Mouse (Mus musculus): ENCODE measurements at regions not wholly inside any gene's neighbourhood (a gene's known extent, or its start where the extent isn't known, plus 50 kb on each side); places are given as distances from the start of the nearest gene placed in this dataset.

- Histone ChIP-seq H3K9me3 (ENCODE audit: control insufficient read depth, low read length) (no peaks in the 10 kb centered on the region), H3K27me3 (ENCODE audit: control insufficient read depth, insufficient read depth, low read length) (no peaks in the 10 kb centered on the region), H3K27ac (no peak overlapping the region), H3K4me3 (ENCODE audit: insufficient read depth in 1 of 2, low read depth in 2 of 2, low read length in 2 of 2) (no peak overlapping the region), H3K36me3 (replicated peaks; ENCODE audit: control insufficient read depth, insufficient read depth, low read depth) (no peaks in the 10 kb centered on the region), H3K4me2 (ENCODE audit: low read depth) (no peak overlapping the region), H3K4me1 (replicated peaks; ENCODE audit: control insufficient read depth in 2 of 2, insufficient read depth in 2 of 2, low read length in 1 of 2) (no peaks in the 10 kb centered on the region), H3K9ac (replicated peaks) (no peak overlapping the region)
- DNase-seq (ENCODE audit: low read depth in 3 of 3, low spot score in 3 of 3) (no peak), ATAC-seq (ENCODE audit: insufficient read depth) (no peak)
- WGBS (ENCODE audit: insufficient replicate concordance) = 53% methylated on average over 5 of the region's 5 CpGs
- no peak for TF ChIP-seq CTCF (IDR thresholded peaks at IDR 0.05; ENCODE audit: low read depth)
- no peak for TF ChIP-seq EP300 (IDR thresholded peaks at IDR 0.05; ENCODE audit: low read depth)
These were observed 95.1 kb upstream of the Nrbf2 start for GRCm38 (mm10) chr10:67380174-67380573.

GRCm38 (mm10) chr10:67383352-67383751 is 98.2 kb upstream of the Nrbf2 start:
- H3K27ac ChIP-seq = no peak overlapping the region
- DNase-seq (ENCODE audit: low read depth in 3 of 3, low spot score in 3 of 3) = no peak
- no peaks in the 10 kb centered on the region for H3K36me3 ChIP-seq (replicated peaks; ENCODE audit: control insufficient read depth, insufficient read depth, low read depth)
- H3K4me1 ChIP-seq (replicated peaks; ENCODE audit: control insufficient read depth in 2 of 2, insufficient read depth in 2 of 2, low read length in 1 of 2) = no peaks in the 10 kb centered on the region
- WGBS (ENCODE audit: insufficient replicate concordance) = 64% methylated on average over 4 of the region's 4 CpGs
- no peaks in the 10 kb centered on the region for H3K27me3 ChIP-seq (ENCODE audit: control insufficient read depth, insufficient read depth, low read length)
- H3K9me3 ChIP-seq (ENCODE audit: control insufficient read depth, low read length) = no peaks in the 10 kb centered on the region
- no peak overlapping the region for H3K9ac ChIP-seq (replicated peaks)
- no peak for ATAC-seq (ENCODE audit: insufficient read depth)
- H3K4me2 ChIP-seq (ENCODE audit: low read depth) = no peak overlapping the region
- H3K4me3 ChIP-seq (ENCODE audit: insufficient read depth in 1 of 2, low read depth in 2 of 2, low read length in 2 of 2) = no peak overlapping the region
- no peak for TF ChIP-seq CTCF (IDR thresholded peaks at IDR 0.05; ENCODE audit: low read depth)
- TF ChIP-seq EP300 (IDR thresholded peaks at IDR 0.05; ENCODE audit: low read depth) = no peak

- 70% methylated on average over 16 of the region's 16 CpGs for WGBS (ENCODE audit: insufficient replicate concordance)
- no peaks in the 10 kb centered on the region for H3K36me3 ChIP-seq (replicated peaks; ENCODE audit: control insufficient read depth, insufficient read depth, low read depth)
These were observed 98.9 kb upstream of the Nrbf2 start for GRCm38 (mm10) chr10:67383802-67384567.

GRCm38 (mm10) chr10:67384568-67384958 is 99.5 kb upstream of the Nrbf2 start:
- Histone ChIP-seq H3K27me3 (ENCODE audit: control insufficient read depth, insufficient read depth, low read length) (no peaks in the 10 kb centered on the region), H3K4me2 (ENCODE audit: low read depth) (no peak overlapping the region), H3K36me3 (replicated peaks; ENCODE audit: control insufficient read depth, insufficient read depth, low read depth) (no peaks in the 10 kb centered on the region), H3K9me3 (ENCODE audit: control insufficient read depth, low read length) (no peaks in the 10 kb centered on the region), H3K9ac (replicated peaks) (no peak overlapping the region), H3K4me1 (replicated peaks; ENCODE audit: control insufficient read depth in 2 of 2, insufficient read depth in 2 of 2, low read length in 1 of 2) (no peaks in the 10 kb centered on the region), H3K4me3 (ENCODE audit: insufficient read depth in 1 of 2, low read depth in 2 of 2, low read length in 2 of 2) (no peak overlapping the region), H3K27ac (no peak overlapping the region)
- TF ChIP-seq CTCF (IDR thresholded peaks at IDR 0.05; ENCODE audit: low read depth) (no peak), EP300 (IDR thresholded peaks at IDR 0.05; ENCODE audit: low read depth) (no peak)
- DNase-seq (ENCODE audit: low read depth in 3 of 3, low spot score in 3 of 3) (no peak), ATAC-seq (ENCODE audit: insufficient read depth) (no peak)
- 33% methylated on average over 4 of the region's 4 CpGs for WGBS (ENCODE audit: insufficient replicate concordance)

More at GRCm38 (mm10) chr10:67383802-67384567, 98.9 kb upstream of the Nrbf2 start:
- H3K9ac ChIP-seq (replicated peaks) = no peak overlapping the region
- DNase-seq (ENCODE audit: low read depth in 3 of 3, low spot score in 3 of 3) (no peak), ATAC-seq (ENCODE audit: insufficient read depth) (no peak)
- H3K27me3 ChIP-seq (ENCODE audit: control insufficient read depth, insufficient read depth, low read length) = no peaks in the 10 kb centered on the region
- TF ChIP-seq CTCF (IDR thresholded peaks at IDR 0.05; ENCODE audit: low read depth) = no peak
- TF ChIP-seq EP300 (IDR thresholded peaks at IDR 0.05; ENCODE audit: low read depth) = no peak
- H3K4me3 ChIP-seq (ENCODE audit: insufficient read depth in 1 of 2, low read depth in 2 of 2, low read length in 2 of 2) = no peak overlapping the region
- no peaks in the 10 kb centered on the region for H3K9me3 ChIP-seq (ENCODE audit: control insufficient read depth, low read length)
- no peak overlapping the region for H3K27ac ChIP-seq
- H3K4me1 ChIP-seq (replicated peaks; ENCODE audit: control insufficient read depth in 2 of 2, insufficient read depth in 2 of 2, low read length in 1 of 2) = no peaks in the 10 kb centered on the region
- no peak overlapping the region for H3K4me2 ChIP-seq (ENCODE audit: low read depth)

- ATAC-seq (ENCODE audit: insufficient read depth) = no peak
- WGBS (ENCODE audit: insufficient replicate concordance) = 37% methylated on average over 5 of the region's 5 CpGs
- H3K4me1 ChIP-seq (replicated peaks; ENCODE audit: control insufficient read depth in 2 of 2, insufficient read depth in 2 of 2, low read length in 1 of 2) = no peaks in the 10 kb centered on the region
These were observed 100.9 kb upstream of the Nrbf2 start for GRCm38 (mm10) chr10:67385966-67386365.

More at GRCm38 (mm10) chr10:67385966-67386365, 100.9 kb upstream of the Nrbf2 start:
- Histone ChIP-seq H3K27me3 (ENCODE audit: control insufficient read depth, insufficient read depth, low read length) (no peaks in the 10 kb centered on the region), H3K36me3 (replicated peaks; ENCODE audit: control insufficient read depth, insufficient read depth, low read depth) (no peaks in the 10 kb centered on the region), H3K4me3 (ENCODE audit: insufficient read depth in 1 of 2, low read depth in 2 of 2, low read length in 2 of 2) (no peak overlapping the region), H3K27ac (no peak overlapping the region), H3K4me2 (ENCODE audit: low read depth) (no peak overlapping the region), H3K9me3 (ENCODE audit: control insufficient read depth, low read length) (no peaks in the 10 kb centered on the region), H3K9ac (replicated peaks) (no peak overlapping the region)
- no peak for DNase-seq (ENCODE audit: low read depth in 3 of 3, low spot score in 3 of 3)
- TF ChIP-seq CTCF (IDR thresholded peaks at IDR 0.05; ENCODE audit: low read depth) = no peak
- TF ChIP-seq EP300 (IDR thresholded peaks at IDR 0.05; ENCODE audit: low read depth) = no peak
